Mouse (Mus musculus) cerebellum, adult 9-11 months (tissue): ENCODE measurements around the gene Akt1s1.

Experiments
- DNase-seq: peaks from one replicate; pipeline ENCODE4 v3.0.0; 2022

Gene Akt1s1

DNA sequence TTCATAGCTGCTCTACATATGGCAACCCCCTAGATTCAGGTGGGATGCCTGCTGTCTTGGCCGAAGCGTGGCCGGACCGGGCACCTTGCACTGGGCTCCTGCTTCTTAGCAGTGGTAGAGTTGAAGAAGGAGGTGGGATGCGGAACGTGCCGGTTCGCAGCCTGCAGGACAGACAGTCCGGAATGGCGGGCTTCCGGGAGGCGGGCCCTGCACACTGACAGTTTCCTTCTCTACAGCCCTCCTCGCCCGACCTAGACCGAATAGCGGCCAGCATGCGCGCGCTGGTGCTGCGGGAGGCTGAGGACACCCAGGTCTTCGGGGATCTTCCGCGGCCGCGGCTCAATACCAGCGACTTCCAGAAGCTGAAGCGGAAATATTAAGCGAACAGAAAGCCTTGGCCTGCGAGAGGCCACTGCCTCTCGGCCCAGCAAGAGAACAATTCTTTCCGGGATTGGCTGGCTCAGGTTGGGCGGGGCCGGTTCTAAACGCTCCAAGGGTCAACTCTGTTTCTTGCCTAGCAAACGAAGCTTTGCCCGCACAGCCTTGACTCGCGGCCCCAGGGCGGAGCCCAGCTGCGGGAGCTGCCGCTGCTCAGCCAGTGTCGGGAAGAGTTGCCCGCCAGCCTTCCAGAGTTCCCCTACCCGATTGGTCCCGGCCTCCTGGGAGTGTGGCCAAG is 5.7 kb downstream of the Akt1s1 start:
- peak; percentile 86 for DNase-seq

DNA sequence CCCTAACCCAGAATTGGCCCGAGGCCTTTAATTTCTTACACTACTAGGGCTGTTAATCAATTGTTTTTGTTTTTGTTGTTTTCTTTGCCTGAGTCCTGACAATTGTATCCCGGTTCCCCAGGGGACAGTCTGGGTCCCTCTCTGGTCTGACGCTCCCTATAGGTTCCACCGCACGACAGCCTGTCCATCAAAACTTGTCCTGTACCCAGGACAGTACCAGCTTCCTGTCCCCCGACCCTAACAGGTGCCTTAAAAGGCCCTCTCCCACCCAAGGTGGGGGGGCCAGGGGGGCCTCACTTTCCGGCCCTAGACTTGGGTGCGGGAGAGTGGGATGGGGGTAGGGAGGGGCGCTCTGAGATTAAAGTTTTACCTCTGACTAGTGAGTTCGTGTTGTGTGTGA is 6.2 kb downstream of the Akt1s1 start:
- DNase-seq: no peak

DNA sequence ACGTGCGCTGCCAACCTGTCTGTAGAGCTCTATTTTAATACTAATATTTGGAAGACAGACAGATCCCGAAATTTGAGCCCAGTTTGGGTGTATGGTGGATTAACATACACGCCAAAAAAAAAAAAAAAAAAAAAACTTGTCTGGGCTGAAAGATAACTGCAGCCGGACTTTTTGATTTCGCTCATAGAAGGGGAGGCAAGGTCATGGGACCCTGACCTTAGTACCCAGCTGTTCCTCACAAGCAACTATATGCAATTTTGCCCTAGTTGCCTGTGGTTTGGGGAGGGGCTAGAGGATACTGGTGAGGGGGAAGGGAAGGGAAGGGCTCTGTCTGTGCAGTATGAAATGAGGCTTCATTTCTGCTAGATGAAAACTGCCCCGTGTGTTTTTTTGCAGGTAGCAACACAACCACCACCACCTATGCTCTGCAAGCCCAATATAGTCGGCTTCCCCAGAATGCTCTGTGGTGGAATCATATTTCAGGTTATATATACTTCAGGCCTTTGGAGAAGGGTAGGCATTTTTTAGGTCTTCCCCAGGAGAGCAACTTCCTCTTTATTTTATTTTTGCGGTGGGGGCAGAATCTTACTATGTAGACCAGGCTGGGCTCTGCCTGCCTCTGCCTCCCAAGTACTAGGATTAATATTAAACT is 7.6 kb downstream of the Akt1s1 start:
- DNase-seq: peak; percentile 52

DNA sequence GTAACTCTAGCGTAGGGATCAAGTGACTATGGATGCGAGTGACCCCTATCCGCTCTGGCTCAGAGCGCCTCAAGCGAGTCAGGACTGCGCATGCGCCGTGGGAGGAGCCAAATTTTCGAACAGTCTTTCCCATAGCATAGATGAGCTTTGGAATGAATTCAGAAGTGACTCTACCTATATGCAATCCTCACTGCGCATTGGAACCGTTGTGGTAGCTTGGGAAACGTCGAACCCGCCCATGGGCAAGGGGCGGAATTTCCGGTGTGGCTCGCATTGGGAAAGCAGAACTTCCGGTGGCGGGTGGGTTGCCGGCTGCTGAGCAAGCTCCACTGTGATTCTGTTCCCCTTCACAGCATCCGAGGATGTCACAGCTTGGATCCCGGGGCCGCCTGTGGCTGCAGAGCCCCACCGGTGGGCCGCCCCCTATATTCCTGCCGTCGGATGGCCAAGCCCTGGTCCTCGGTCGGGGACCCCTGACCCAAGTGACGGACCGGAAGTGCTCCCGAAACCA is 8.3 kb downstream of the Akt1s1 start, which contains the start of gene Pnkp:
Gene Pnkp (plus strand): TSS at position 98 of the 511 bp plus-strand sequence.
- DNase-seq: peak; percentile 89

DNA sequence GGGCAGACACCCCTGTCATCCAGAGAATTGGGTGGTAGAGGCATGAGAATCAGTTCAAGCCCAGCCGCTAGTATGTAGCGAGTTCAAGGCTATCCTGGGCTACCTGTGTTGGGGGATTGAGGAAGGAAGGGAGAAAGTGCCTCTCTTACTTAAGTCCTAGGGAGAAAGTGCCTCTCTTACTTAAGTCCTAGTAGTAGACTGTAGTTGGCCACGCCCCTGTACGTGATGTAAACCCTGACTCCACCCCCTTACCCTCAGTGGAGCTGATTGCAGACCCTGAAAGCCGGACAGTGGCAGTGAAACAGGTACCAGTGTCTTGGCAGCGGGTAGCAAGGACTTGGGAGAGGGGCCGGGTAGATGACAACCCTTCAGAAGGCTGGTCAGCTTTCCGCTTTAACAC is 9.1 kb downstream of the Akt1s1 start:
- peak; percentile 74 for DNase-seq

DNA sequence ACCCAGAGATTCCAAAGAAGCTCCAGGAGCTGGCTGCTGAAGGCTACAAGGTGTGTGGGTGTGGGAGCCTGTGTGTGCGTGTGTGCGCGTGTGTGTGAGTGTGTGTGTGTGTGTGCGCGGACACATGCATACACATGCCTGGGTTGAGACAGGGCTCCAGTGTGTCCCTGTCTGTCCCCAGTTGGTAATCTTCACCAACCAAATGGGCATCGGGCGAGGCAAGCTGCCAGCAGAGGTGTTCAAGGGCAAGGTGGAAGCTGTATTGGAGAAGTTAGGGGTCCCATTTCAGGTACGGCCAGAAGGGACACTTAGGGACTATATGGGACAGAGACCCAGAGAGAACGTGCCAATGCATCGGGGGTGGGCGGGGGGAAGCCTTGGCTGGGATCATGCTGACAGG is 11.1 kb downstream of the Akt1s1 start:
- peak; percentile 68 for DNase-seq

DNA sequence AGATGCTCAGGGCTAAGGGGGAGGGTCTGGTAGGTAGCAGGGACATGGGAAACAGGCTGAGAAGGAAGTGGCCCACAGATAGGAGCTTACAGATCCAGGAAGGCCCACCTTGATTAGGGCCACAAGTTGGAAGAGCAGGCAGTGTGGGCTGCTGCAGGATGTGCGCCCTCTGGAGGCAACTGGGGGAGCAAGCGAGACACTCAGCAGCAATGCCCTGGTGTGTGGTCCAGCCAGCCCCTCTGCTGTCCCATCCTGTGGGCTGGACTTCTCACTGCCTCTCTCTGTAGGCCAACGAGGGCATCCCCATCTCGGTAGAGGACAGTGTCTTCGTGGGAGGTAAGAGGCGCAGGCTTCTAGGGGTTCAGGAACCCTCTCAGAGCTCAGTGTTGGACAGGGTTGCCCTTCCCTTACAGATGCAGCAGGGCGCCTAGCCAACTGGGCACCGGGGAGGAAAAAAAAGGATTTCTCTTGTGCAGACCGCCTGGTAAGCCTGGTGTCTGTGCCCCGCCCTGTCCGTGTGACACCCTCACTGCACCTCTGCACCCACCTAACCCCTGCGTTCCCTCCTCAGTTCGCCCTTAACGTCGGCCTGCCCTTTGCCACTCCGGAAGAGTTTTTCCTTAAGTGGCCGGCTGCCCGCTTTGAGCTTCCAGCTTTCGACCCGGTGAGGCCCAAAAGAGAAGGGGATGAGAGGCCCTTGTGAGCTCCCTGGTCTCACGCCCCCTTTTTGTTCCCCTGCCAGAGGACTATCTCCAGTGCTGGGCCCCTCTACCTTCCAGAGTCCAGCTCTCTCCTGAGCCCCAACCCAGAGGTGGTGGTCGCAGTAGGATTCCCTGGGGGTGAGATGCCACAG is 12.0 kb downstream of the Akt1s1 start:
- peak; percentile 75 for DNase-seq

DNA sequence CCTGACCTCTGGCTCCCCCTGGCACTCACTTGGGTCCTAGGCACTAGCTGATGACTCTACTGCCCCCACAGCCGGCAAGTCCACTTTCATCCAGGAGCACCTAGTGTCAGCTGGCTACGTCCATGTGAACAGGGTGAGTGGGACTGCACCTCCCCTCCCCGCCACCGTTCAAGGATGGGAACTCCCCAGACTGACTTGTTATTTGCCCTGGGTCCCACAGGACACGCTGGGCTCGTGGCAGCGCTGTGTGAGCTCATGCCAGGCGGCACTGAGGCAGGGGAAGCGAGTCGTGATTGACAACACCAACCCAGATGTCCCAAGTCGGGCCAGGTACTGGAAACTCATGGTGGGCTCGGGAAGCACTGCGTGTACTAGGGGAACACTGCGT is 12.6 kb downstream of the Akt1s1 start:
- peak; percentile 58 for DNase-seq

DNA sequence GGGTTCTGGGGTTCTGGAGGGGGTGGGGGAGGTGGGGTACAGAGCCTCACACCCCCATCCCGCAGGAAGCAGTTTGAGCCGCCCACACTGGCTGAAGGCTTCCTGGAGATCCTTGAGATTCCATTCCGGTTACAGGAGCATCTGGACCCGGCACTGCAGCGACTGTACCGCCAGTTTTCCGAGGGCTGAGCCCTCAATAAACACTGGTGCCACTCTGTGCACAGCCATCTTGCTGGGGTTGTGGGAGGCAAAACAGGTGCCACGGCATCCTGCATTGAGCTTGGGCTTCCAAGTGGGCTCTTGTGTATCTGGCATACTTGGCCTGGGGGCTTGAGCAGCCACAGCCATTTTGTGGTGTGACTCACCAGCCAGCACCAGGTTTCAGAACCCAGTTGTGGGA is 13.6 kb downstream of the Akt1s1 start:
- no peak for DNase-seq

DNA sequence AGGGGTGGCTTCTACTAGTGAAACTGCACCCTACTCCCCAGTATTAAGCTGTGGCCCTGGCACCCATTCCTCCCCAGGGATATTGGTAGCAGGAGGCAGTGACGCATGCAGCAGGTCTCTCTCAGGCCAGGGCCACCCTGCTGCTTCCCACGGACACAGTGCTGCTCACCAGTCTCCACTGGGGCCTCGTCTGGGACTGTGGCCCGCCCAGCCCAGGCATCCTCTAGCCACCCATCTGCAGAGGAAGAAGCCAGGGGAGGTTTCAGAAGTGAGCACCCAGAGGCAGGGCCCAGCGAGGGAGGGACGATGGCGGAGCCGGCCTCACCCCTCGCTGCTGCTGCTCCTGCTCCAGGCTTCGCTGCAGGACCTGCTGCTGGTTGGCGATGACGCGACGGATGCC is 14.4 kb downstream of the Akt1s1 start:
- DNase-seq: no peak

DNA sequence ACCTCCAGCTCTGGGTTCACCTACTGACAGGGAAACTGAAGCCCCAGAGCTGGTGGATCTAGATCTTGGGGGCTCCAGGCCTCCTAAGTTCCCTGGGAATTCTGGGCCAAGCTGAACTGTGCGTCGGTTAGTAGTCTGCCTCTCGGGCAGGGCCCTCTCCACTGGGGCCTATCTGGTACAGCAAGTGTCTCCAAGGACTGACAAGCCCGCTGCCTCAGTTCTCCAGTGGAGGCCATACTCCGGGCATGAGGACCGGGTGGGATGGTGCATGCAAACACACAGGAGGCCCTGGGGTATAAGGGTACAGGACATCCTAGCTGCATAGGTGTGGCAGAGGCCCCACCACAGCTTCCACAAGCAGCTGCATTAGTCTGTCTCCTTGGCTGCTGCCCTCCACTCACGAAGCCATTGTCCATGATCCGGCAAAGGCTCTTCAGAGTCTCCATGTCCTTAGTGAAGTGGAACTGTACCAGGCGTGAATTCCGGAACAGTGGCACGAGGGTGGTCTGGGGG is 15.2 kb downstream of the Akt1s1 start:
- DNase-seq: no peak

DNA sequence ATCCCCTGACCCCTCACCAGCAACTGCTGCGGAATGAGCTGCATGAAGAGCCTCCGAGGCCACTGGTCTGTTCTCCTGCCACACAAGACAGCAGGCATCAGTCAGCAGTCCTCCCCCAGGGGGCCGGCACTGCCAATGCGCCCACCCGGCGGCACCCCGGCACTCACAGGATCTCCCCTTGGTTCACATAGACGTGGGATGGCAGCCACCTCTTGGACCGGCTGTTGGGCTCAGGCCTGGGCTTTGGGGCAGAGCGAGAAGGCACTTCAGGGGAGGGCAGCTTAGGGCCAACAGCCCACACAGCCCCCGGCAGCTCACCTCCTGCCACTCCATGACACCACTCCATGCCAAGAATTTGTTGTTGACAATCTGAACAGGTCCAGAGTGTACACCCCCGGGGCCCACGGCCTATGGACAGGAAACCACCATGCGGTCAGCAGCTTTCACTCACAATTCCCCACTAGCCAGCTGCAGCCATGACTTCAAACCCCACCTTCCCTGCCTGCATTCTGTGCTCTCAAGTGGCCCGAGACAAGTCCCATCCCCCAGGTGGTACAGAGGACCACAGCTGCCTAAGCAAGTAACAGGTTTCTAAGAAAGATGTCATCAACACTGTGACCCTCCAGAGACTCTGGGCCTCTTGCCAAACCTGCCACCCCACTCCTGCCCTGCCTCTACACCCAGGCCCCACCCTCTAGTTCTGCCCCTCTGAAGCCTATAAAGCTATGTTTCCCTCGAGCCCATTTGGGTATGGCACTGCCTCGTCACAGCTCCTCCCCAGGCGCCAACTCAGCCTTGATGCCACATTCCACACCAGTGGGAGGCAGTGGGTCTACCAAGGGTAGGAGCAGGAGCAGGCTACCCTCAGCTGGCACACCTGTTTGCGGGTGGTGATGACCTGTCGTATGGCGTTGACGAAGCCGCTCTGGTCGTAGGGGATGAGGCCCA is 16.1 kb downstream of the Akt1s1 start:
- DNase-seq: peak; percentile 71

DNA sequence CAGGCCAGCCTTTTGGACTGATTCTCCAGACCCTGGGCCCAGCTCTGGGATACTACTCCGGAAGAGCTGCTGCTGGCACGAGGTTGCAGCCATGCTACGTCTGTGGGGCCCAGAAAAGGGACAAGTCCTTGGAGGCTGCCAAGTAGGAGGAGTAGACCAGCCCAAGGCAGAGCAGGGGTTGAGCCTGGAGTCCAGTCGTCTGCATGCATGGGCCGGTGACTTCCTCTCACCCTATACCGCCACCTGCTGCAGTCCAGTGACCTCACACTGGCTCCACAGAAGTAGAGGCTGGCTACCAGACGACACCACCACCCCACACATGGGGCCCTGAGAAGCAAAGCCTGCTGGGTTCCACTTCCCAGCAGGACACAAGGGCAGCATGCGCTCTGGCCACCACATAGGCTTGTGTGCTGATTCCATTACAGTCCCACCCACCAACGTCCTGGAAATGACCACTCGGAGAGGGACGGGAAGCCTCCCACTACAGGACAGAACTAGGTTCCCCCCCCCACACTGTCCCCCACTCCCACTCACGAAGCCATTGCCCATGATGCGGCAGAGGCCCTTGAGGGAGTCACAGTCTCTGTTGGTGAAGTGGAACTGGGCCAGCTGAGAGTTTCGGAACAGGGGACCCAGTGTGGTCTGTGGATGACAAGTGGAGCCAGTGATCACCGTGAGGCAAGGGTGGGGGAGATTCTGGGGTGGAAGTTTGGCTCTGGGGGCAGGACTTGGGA is 17.7 kb downstream of the Akt1s1 start:
- DNase-seq: peak; percentile 74

DNA sequence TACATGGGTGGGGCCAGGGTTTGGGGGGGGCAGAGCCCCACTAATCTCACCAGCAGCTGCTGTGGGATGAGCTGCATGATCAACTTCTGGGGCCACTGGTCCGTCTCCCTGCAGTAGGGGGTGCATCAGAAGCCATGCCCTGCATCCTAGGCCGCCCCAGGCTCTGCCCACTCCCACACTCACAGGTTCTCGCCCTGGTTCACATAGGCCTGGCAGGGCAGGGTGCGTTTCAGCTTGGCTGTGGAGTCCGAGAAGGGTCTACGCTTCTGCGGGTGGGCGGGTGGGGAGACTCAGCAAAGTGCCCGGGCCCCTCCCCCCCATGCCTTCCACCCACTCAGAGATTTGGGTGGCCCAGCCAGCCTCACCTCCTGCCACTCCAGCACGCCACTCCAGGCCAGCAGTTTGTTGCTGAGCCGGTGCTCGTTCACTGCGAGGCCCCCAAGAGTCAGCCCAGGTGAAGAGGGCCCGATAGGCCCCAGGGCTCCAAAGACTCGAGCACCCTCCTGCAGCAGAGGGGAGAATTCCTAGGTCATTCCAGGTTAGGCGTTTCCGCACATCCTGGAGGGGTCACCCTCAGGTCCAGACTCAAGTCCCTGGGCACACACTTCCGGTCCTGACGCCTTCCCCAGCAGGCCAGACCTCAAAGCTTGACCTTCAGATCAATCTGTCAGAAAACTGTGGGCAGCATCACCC is 18.4 kb downstream of the Akt1s1 start:
- peak; percentile 66 for DNase-seq

DNA sequence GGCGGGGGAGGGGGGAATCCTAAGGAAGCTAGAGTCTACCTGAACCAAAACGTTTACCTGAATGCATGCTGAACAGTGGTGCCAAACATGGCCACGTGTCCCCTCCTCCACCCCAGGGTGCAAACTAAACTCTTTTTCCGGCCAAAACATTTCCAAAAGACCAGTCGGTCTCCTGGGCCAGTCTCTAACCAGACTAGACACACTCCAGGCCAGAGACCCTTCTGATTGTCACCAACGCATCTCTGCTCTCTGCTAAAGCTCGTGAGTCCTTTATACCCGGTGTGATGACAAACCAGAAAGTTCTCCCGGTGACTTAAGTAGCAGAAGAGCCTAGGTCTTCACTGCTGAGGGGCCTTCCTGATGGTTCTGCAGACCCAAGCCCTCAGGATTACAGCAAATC is 19.0 kb downstream of the Akt1s1 start:
- no peak for DNase-seq

DNA sequence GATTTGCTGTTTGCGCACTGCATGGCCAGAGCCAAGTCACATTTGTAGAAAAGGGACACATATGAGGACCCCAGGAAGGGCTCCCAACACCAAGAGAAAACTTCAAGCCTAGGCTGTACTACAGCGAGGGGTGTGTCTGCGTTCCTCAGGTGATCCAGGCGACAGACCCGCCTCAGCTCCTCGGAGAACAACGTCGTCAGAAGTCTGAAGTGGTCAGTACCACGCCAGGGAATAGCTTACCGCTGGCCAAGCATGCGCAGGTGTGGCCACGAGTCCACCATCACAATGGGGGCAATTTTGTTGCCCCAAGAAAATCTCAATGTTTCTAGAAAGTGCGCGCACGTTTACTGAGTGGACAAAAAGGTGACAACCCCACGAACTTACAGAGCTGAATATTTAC is 19.7 kb downstream of the Akt1s1 start:
- peak; percentile 66 for DNase-seq

DNA sequence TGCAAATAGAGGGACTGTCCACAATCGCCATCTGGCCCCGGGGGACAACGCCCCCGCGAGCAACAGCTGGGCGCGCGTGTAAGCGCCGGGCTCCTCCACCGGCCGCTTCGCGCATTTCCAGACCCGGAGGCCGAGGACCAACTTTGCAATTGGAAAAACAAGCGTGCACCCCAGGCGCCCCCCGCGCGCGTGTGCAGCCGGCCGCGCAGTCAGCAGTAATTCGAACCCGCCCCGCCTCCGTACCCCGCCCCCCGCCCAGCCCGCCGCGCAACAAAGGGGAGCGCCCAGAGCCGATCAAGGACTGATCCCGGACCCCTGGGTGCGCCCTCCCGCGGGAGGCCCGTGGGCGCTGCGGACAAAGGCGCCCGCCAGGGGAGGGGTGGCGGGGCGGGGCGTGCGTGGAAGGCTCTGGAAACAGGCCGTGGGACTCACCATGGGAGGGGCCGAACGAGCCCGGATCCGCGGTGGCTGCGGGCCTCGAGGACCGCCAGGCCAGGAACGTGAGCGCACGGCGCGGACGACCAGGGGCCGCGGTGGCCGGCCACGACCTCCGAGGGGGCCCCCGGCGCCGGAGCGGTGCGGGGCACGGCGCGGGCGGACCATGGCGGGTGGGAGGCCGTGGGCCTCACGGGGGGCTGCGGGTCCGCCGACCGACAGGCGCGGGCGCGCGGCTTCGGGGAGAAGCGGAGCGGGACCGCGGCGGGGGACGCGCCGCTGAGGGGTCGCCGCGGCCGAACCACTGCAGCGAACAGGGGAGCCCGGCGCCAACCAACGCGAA is 20.3 kb downstream of the Akt1s1 start:
- peak; percentile 84 for DNase-seq

DNA sequence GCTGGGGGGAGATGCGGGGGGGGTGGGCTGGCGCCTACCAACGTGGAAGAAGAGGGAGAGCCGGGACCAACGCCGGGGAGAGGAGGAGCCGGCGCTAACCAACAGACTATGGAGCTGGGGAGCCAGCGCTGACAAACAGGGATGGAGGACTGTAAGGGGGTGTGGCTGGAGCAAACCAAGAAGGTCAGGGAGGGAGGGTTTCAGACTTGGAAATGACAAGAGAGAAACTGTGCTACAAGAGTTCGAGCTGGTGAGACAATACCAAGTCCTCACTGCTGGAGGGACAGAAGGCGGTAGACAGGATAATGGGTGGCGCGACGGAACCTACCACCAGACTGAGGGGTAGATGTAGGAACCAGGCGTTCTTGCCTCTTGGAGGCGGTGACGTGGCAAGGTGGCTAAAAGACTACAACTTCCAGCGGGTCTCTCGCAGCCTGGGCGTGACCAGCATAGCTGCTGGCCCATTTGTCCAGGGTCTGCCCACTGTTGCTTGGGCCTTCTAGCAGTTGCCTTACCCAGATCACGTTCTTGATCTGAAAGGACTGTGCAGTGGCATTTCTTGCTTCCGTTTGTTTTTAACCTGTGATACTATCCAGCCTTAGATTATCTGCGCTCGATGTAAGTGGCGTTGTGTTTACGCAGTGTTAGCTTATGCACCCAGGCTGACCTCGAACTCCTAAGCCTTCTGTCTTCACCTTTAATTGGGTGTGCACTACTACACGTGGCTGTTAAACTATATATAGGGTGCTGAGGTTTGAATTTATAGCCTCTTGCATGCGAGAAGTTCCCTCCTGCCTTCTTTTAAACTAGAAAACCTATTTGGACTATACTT is 21.1 kb downstream of the Akt1s1 start, which contains the start of gene Ptov1:
Gene Ptov1 (minus strand): TSS at position 92 of the 832 bp plus-strand sequence.
- peak; percentile 99 for DNase-seq

DNA sequence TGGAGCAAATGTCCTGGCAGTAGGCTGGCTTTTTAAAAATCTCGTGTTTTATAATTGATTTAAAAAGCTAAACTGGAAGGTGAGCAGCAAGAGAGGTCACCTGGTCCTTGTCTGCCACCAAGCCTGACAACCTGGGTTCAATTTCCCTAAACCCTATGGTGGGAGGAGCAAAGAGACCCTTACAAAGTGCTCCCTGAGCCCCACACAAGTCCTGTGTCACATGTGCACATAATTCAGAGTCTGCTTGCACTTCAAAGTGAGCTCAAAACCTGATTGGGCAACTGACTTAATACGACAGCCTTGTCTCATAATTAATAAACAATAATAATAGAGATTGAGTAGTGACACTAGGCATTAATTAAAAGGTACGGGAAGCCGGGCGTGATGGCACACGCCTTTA is 21.8 kb downstream of the Akt1s1 start:
- DNase-seq: no peak
